Mouse (Mus musculus) MEL (cell line): ENCODE results near the gene Edil3. TPM values are rescaled to one million over a fixed set of nuclear protein-coding genes. Genes with fewer than 3 reads are reported as not detected.

ENCODE experiments used
- DNase-seq: peaks from one replicate; pipeline ENCODE4 v3.0.0; 2011; ENCODE audit warnings: low read depth, low spot score
- H3K27ac ChIP-seq: 2 replicates; pipeline ENCODE4 v1.5.1; 2012; ENCODE audit warnings: low read depth, mild to moderate bottlenecking, control low read depth, low read length, moderate library complexity; ENCODE audit not compliant: control insufficient read depth
- H3K27me3 ChIP-seq, 2 experiments: fragments of 150-350 bp in 1 of 2; sonication (generic) in 1 of 2; 2 replicates each; pipeline ENCODE4 v1.6.1; 2012; ENCODE audit warnings: low read length in 2 of 2, mild to moderate bottlenecking in 2 of 2, improper control_type of control experiment in 1 of 2, moderate library complexity in 1 of 2; ENCODE audit not compliant: insufficient read depth in 2 of 2, control insufficient read depth in 1 of 2
- H3K36me3 ChIP-seq, 2 experiments: 2 replicates each; pipeline ENCODE4 v1.6.1; 2012 to 2014; ENCODE audit warnings: low read length in 2 of 2, improper control_type of control experiment in 1 of 2, inconsistent platforms in 1 of 2, mild to moderate bottlenecking in 1 of 2; ENCODE audit not compliant: insufficient read depth in 2 of 2, control insufficient read depth in 1 of 2
- H3K4me1 ChIP-seq, 2 experiments: fragments of 150-350 bp in 1 of 2; sonication (generic) in 1 of 2; 2 replicates each; pipeline ENCODE4 v1.6.1; 2012; ENCODE audit warnings: low read length in 2 of 2, improper control_type of control experiment in 1 of 2, mild to moderate bottlenecking in 1 of 2; ENCODE audit not compliant: insufficient read depth in 2 of 2, control insufficient read depth in 1 of 2
- H3K4me3 ChIP-seq, 2 experiments: fragments of 150-350 bp in 1 of 2; sonication (generic) in 1 of 2; 2 replicates each; pipeline ENCODE4 v1.5.1; 2012; ENCODE audit warnings: low read depth in 2 of 2, low read length in 2 of 2, mild to moderate bottlenecking in 2 of 2, moderate library complexity in 2 of 2, control low read depth in 1 of 2, improper control_type of control experiment in 1 of 2; ENCODE audit not compliant: control insufficient read depth in 1 of 2, insufficient read depth in 1 of 2
- H3K79me2 ChIP-seq: 2 replicates; pipeline ENCODE4 v1.6.1; 2012; ENCODE audit warnings: mild to moderate bottlenecking, low read length, moderate library complexity; ENCODE audit not compliant: control insufficient read depth, poor library complexity, insufficient read depth
- H3K9ac ChIP-seq: 2 replicates; pipeline ENCODE4 v1.6.1; 2012; ENCODE audit warnings: low read depth, mild to moderate bottlenecking, control low read depth, low read length, moderate library complexity; ENCODE audit not compliant: control insufficient read depth, poor library complexity, severe bottlenecking
- H3K9me3 ChIP-seq: fragments of 150-350 bp; sonication (generic); replicated peaks from 2 replicates; pipeline ENCODE4 v1.6.1; 2012; ENCODE audit warnings: mild to moderate bottlenecking, low read length, improper control_type of control experiment, moderate library complexity; ENCODE audit not compliant: insufficient read depth
- CHD1 ChIP-seq: IDR thresholded peaks from 2 replicates; pipeline ENCODE4 v1.6.1; 2012; ENCODE audit warnings: low read depth, mild to moderate bottlenecking, inconsistent platforms, low read length, improper control_type of control experiment
- CTCF ChIP-seq, 3 experiments: IDR thresholded peaks in 2 of 3; conservative IDR thresholded peaks in 1 of 3; 2 replicates each; pipeline ENCODE4 v1.5.1; 2011 to 2012; ENCODE audit warnings: low read length in 3 of 3, low read depth in 2 of 3, mild to moderate bottlenecking in 2 of 3, improper control_type of control experiment in 1 of 3, inconsistent platforms in 1 of 3, mixed read lengths in 1 of 3, moderate library complexity in 1 of 3; ENCODE audit not compliant: control insufficient read depth in 1 of 3, insufficient read depth in 1 of 3, poor library complexity in 1 of 3, severe bottlenecking in 1 of 3
- ELF1 ChIP-seq: IDR thresholded peaks from 2 replicates; pipeline ENCODE4 v1.6.1; 2014; ENCODE audit warnings: low read depth, mild to moderate bottlenecking, inconsistent platforms, low read length, improper control_type of control experiment, moderate library complexity
- ETS1 ChIP-seq: IDR thresholded peaks from 2 replicates; pipeline ENCODE4 v1.6.1; 2012; ENCODE audit warnings: low read depth, mild to moderate bottlenecking, inconsistent platforms, low read length, improper control_type of control experiment, moderate library complexity
- GABPA ChIP-seq: IDR thresholded peaks from 2 replicates; pipeline ENCODE4 v1.6.1; 2012; ENCODE audit warnings: low read depth, mild to moderate bottlenecking, inconsistent platforms, low read length, improper control_type of control experiment, moderate library complexity
- JUND ChIP-seq: IDR thresholded peaks from 2 replicates; pipeline ENCODE4 v1.6.1; 2011; ENCODE audit warnings: low read depth, mild to moderate bottlenecking, improper control_type of control experiment, low read length
- MAX ChIP-seq: IDR thresholded peaks from 2 replicates; pipeline ENCODE4 v1.6.1; 2011; ENCODE audit warnings: low read length, improper control_type of control experiment
- MXI1 ChIP-seq: IDR thresholded peaks from 2 replicates; pipeline ENCODE4 v1.6.1; 2011; ENCODE audit warnings: mild to moderate bottlenecking, low read depth, low read length, improper control_type of control experiment
- MYC ChIP-seq: IDR thresholded peaks from 2 replicates; pipeline ENCODE4 v1.6.1; 2011; ENCODE audit warnings: low read depth, mild to moderate bottlenecking, low read length, improper control_type of control experiment, moderate library complexity
- NELFE ChIP-seq: IDR thresholded peaks from 2 replicates; pipeline ENCODE4 v1.6.1; 2011; ENCODE audit warnings: low read depth, low read length, improper control_type of control experiment
- POLR2AphosphoS2 ChIP-seq: IDR thresholded peaks from 2 replicates; pipeline ENCODE4 v1.6.1; 2011; ENCODE audit warnings: low read length, improper control_type of control experiment
- RAD21 ChIP-seq: IDR thresholded peaks from 2 replicates; pipeline ENCODE4 v1.6.1; 2011; ENCODE audit warnings: mild to moderate bottlenecking, low read depth, low read length, improper control_type of control experiment
- SMC3 ChIP-seq: IDR thresholded peaks from 2 replicates; pipeline ENCODE4 v1.6.1; 2011; ENCODE audit warnings: low read depth, low read length, improper control_type of control experiment
- UBTF ChIP-seq: IDR thresholded peaks from 2 replicates; pipeline ENCODE4 v1.6.1; 2012; ENCODE audit warnings: low read depth, mild to moderate bottlenecking, inconsistent platforms, low read length, improper control_type of control experiment, moderate library complexity, borderline replicate concordance; ENCODE audit not compliant: insufficient read depth
- USF2 ChIP-seq, 2 experiments: IDR thresholded peaks; 2 replicates each; pipeline ENCODE4 v1.6.1; 2011 to 2012; ENCODE audit warnings: improper control_type of control experiment in 2 of 2, low read length in 2 of 2, borderline replicate concordance in 1 of 2, inconsistent platforms in 1 of 2, low read depth in 1 of 2, mild to moderate bottlenecking in 1 of 2; ENCODE audit not compliant: insufficient read depth in 1 of 2
- ZC3H11A ChIP-seq: IDR thresholded peaks from 2 replicates; pipeline ENCODE4 v1.6.1; 2012; ENCODE audit warnings: low read depth, mild to moderate bottlenecking, inconsistent platforms, low read length, improper control_type of control experiment
- ZNF384 ChIP-seq: IDR thresholded peaks from 2 replicates; pipeline ENCODE4 v1.6.1; 2012; ENCODE audit warnings: low read depth, mild to moderate bottlenecking, inconsistent platforms, low read length, improper control_type of control experiment
- polyA plus RNA-seq, 2 experiments: library from polyadenylated mRNA; stranded (reverse) in 1 of 2; unstranded in 1 of 2; fragments of >175 nt in 1 of 2; fragments of >200 nt in 1 of 2; gene quantifications; 2 replicates each; pipeline versions ENCODE4 v1.2.1 to v1.2.4; 2012; ENCODE audit warnings: low replicate concordance in 2 of 2, low read depth in 1 of 2; ENCODE audit not compliant: insufficient read length in 2 of 2, insufficient read depth in 1 of 2, missing spikeins in 1 of 2
- total RNA-seq: library from RNA; depleted of rRNA; stranded (reverse); fragments of 300-350 nt; gene quantifications from 2 replicates; pipeline ENCODE4 v1.2.3, GENCODE M21; 2012

Edil3 gene
- total and polyA plus RNA-seq, 3 experiments: not detected

DNA sequence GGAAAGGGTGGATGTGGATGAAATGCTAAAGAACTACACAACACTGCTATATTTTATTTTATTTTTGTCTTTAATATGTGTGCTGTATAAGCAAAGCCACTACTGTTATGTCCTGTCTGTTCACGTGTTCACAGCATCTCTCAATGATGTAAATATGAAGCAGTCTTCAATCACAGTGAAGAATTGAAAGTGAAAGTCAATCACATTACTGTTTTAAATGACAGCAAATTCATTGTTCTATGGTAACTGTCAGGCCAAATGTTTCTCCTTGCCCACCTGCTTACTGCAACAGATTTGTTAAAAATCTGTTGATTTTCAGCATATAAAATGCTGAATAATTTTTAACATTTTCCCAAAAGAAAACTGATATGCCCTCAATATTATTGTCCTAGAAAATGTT, 499.9 kb downstream of the Edil3 start:
- Histone ChIP-seq H3K9ac (no peak overlapping the region), H3K27ac (no peak overlapping the region), H3K27me3 (no peaks in the 10 kb centered on the region), H3K4me3 (no peak overlapping the region), H3K9me3 (no peaks in the 10 kb centered on the region), H3K36me3 (no peaks in the 10 kb centered on the region), H3K4me1 (no peaks in the 10 kb centered on the region), H3K79me2 (no peaks in the 10 kb centered on the region)
- DNase-seq: no peak
- no peak for TF ChIP-seq ETS1
- TF ChIP-seq RAD21: no peak
- no peak for TF ChIP-seq MXI1
- TF ChIP-seq USF2 (IDR thresholded peaks at IDR 0.05; ENCODE audit: borderline replicate concordance in 1 of 2, insufficient read depth in 1 of 2, low read depth in 1 of 2, low read length in 2 of 2): no peak
- TF ChIP-seq CHD1: no peak
- no peak for TF ChIP-seq GABPA
- no peak for TF ChIP-seq ELF1
- TF ChIP-seq UBTF: no peak
- no peak for TF ChIP-seq JUND
- no peak for TF ChIP-seq ZNF384
- TF ChIP-seq MAX: no peak

GRCm38 (mm10) chr13:89324282-89324681, 503.0 kb downstream of the Edil3 start:
- no peak overlapping the region for H3K9ac ChIP-seq
- no peaks in the 10 kb centered on the region for H3K9me3 ChIP-seq
- no peak for DNase-seq
- no peaks in the 10 kb centered on the region for H3K4me1 ChIP-seq
- no peaks in the 10 kb centered on the region for H3K36me3 ChIP-seq
- no peaks in the 10 kb centered on the region for H3K79me2 ChIP-seq
- TF ChIP-seq MXI1: no peak
- TF ChIP-seq POLR2AphosphoS2: no peak
- TF ChIP-seq NELFE: no peak
- no peak overlapping the region for H3K27ac ChIP-seq
- H3K27me3 ChIP-seq: no peaks in the 10 kb centered on the region
- no peak overlapping the region for H3K4me3 ChIP-seq

- Histone ChIP-seq H3K4me3 (no peak overlapping the region), H3K9me3 (no peaks in the 10 kb centered on the region), H3K27me3 (no peaks in the 10 kb centered on the region), H3K9ac (no peak overlapping the region), H3K27ac (no peak overlapping the region), H3K36me3 (no peaks in the 10 kb centered on the region), H3K4me1 (no peaks in the 10 kb centered on the region), H3K79me2 (no peaks in the 10 kb centered on the region)
- TF ChIP-seq ZC3H11A: peak; percentile 40
- TF ChIP-seq MYC: no peak
- TF ChIP-seq RAD21: peak; percentile 67
- no peak for TF ChIP-seq UBTF
- peak; percentile 5 to 56 (median 27); a peak in 4 of 6 replicates for TF ChIP-seq CTCF (IDR thresholded peaks at IDR 0.05 in 2 of 3, conservative IDR thresholded peaks at IDR 0.05 in 1 of 3; ENCODE audit: control insufficient read depth in 1 of 3, insufficient read depth in 1 of 3, low read depth in 2 of 3, low read length in 3 of 3, poor library complexity in 1 of 3, severe bottlenecking in 1 of 3)
- peak; percentile 62 for TF ChIP-seq SMC3
- peak; percentile 32 for DNase-seq
These were observed 513.2 kb downstream of the Edil3 start for GRCm38 (mm10) chr13:89334494-89334893.
